Mouse (Mus musculus): ENCODE results near the gene Sdad1. TPM values are rescaled to one million over a fixed set of nuclear protein-coding genes. Genes with fewer than 3 reads are reported as not detected.

Gene Sdad1
- polyA plus RNA-seq (2014; fragmentation: Illumina TruSeq; extraction: RNeasy Lipid Tissue Mini Kit (QIAGEN cat#74804); ENCODE audit: low read depth, low replicate concordance) = 20.0 TPM

GRCm38 (mm10) chr5:92309681-92310511, at the start of gene Sdad1:
Sdad1 (minus strand) TSS chr5:92310479.

GRCm38 (mm10) chr5:92348794-92349413, 38.6 kb upstream of the Sdad1 start, which contains the start of gene Cxcl10:
Cxcl10 (minus strand) TSS chr5:92348889.

GRCm38 (mm10) chr5:92331635-92332338, 21.5 kb upstream of the Sdad1 start, which contains the start of gene Art3:
Art3 (plus strand) TSS chr5:92331827.

DNA sequence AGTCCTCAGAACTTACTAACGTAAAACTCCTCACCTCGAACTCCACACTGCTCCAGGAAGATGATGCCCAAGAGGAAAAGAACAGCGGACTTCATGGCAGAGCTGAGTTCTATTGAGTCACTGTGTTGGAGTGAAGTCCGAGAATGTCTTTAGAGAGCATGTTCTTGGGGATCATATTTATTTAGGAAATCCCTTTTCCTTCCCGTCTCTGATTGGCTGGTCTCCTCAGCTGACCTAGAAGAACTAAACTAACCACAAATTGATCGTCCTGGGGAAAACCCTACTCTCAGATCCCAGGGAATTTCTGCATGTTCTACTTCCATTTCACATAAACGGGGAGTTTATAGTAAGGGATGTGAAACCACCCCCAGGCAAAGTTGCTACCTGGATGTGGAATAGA, 17.6 kb upstream of the Sdad1 start, which contains the start of gene Cxcl9:
Gene Cxcl9 (minus strand): TSS at position 151 of the 400 bp plus-strand sequence.

GRCm38 (mm10) chr5:92277437-92278394, 32.6 kb downstream of the Sdad1 start, which contains the start of gene Naaa:
Naaa (minus strand) TSS chr5:92278170.

GRCm38 (mm10) chr5:92256218-92256617, 54.1 kb downstream of the Sdad1 start, which contains the start of gene Ppef2:
Ppef2 (minus strand) TSS chr5:92256278.

Other genes with a start within 250 kb of the Sdad1 start
- gene G3bp2, start 226.8 kb downstream of the Sdad1 start, polyA plus RNA-seq (2014; fragmentation: Illumina TruSeq; extraction: RNeasy Lipid Tissue Mini Kit (QIAGEN cat#74804); ENCODE audit: low read depth, low replicate concordance) = 484 TPM
- gene Uso1, start 172.5 kb downstream of the Sdad1 start, polyA plus RNA-seq (2014; fragmentation: Illumina TruSeq; extraction: RNeasy Lipid Tissue Mini Kit (QIAGEN cat#74804); ENCODE audit: low read depth, low replicate concordance) = 237 TPM
- gene U90926, start 95.1 kb downstream of the Sdad1 start, polyA plus RNA-seq (2014; fragmentation: Illumina TruSeq; extraction: RNeasy Lipid Tissue Mini Kit (QIAGEN cat#74804); ENCODE audit: low read depth, low replicate concordance) = not detected
- gene Ppef2, start 54.2 kb downstream of the Sdad1 start, polyA plus RNA-seq (2014; fragmentation: Illumina TruSeq; extraction: RNeasy Lipid Tissue Mini Kit (QIAGEN cat#74804); ENCODE audit: low read depth, low replicate concordance) = not detected
- 5.3 TPM for gene Naaa, start 32.3 kb downstream of the Sdad1 start, polyA plus RNA-seq (2014; fragmentation: Illumina TruSeq; extraction: RNeasy Lipid Tissue Mini Kit (QIAGEN cat#74804); ENCODE audit: low read depth, low replicate concordance)
- 5.4 TPM for gene Cxcl9, start 17.6 kb upstream of the Sdad1 start, polyA plus RNA-seq (2014; fragmentation: Illumina TruSeq; extraction: RNeasy Lipid Tissue Mini Kit (QIAGEN cat#74804); ENCODE audit: low read depth, low replicate concordance)
- gene Art3, start 21.3 kb upstream of the Sdad1 start, polyA plus RNA-seq (2014; fragmentation: Illumina TruSeq; extraction: RNeasy Lipid Tissue Mini Kit (QIAGEN cat#74804); ENCODE audit: low read depth, low replicate concordance) = 25.2 TPM
- gene Cxcl10, start 38.4 kb upstream of the Sdad1 start, polyA plus RNA-seq (2014; fragmentation: Illumina TruSeq; extraction: RNeasy Lipid Tissue Mini Kit (QIAGEN cat#74804); ENCODE audit: low read depth, low replicate concordance) = 1.7 TPM
- gene Nup54, start 124.7 kb upstream of the Sdad1 start, polyA plus RNA-seq (2014; fragmentation: Illumina TruSeq; extraction: RNeasy Lipid Tissue Mini Kit (QIAGEN cat#74804); ENCODE audit: low read depth, low replicate concordance) = 49.7 TPM
- gene Scarb2, start 196.4 kb upstream of the Sdad1 start, polyA plus RNA-seq (2014; fragmentation: Illumina TruSeq; extraction: RNeasy Lipid Tissue Mini Kit (QIAGEN cat#74804); ENCODE audit: low read depth, low replicate concordance) = 114 TPM
- not detected for gene Fam47e, start 244.6 kb upstream of the Sdad1 start, polyA plus RNA-seq (2014; fragmentation: Illumina TruSeq; extraction: RNeasy Lipid Tissue Mini Kit (QIAGEN cat#74804); ENCODE audit: low read depth, low replicate concordance)

Data from adrenal gland, adult 10 weeks (tissue).